In genomic region chr11:29824474-29825270, GRCm38 (mm10) we compare ENCODE assay signal across 9 mouse cellular contexts. TPM values are rescaled to one million over a fixed set of nuclear protein-coding genes. Genes with fewer than 3 reads are reported as not detected.
A peak's percentile ranks its signal among the peaks of the same experiment; 100 is the strongest.
DNase-seq lines count a peak whose midpoint lies in the region; ATAC-seq and TF ChIP-seq lines count a peak whose summit lies in the region.
"Not testable (repeated sequence)": the region's sequence is repeated elsewhere in the genome, so short reads cannot be mapped to it uniquely, and the experiment has no call there.
"Had no signal": no experiment of that assay in that cellular context is flagged by ENCODE, and none has a peak within 500 bp of the region (broad histone marks: within the 10 kb centered on the region; RNA-seq: fewer than 3 reads in every experiment).

No protein-coding gene starts in this region.

- ATAC-seq in hindbrain, embryonic 16.5 days = peak; percentile 44; the same call in 1 of the 2 replicates
- 0 out of 2 replicates have a peak, but pooled peaks have one; percentile 38 for ATAC-seq in limb, embryonic 11.5 days (ENCODE audit: insufficient number of reproducible peaks, low FRiP score, low TSS enrichment, low read depth)
- peak; percentile 52; the same call in 1 of the 2 replicates for ATAC-seq in lung, embryonic 16.5 days (ENCODE audit: low read depth)
- ATAC-seq in midbrain, postnatal 0 days (ENCODE audit: low FRiP score) = peak; percentile 22; the same call in 1 of the 2 replicates

- H3K27ac ChIP-seq in forebrain, embryonic 10.5 days; hindbrain, embryonic 16.5 days (ENCODE audit: low read depth, low read length); limb, embryonic 11.5 days (replicated peaks; ENCODE audit: low read depth, low read length); lung, embryonic 16.5 days (ENCODE audit: low read length); midbrain, postnatal 0 days (ENCODE audit: low read depth, low read length); testis, adult 2 months (ENCODE audit: control insufficient read depth, insufficient read depth, low read depth, low read length): not testable (repeated sequence)
- H3K27ac ChIP-seq in heart, embryonic 10.5 days = peak overlapping the region; percentile 52

- peak; percentile 68 for DNase-seq in ZHBTc4 (ENCODE audit: low read depth, low spot score)
- not testable (repeated sequence) for DNase-seq in forebrain, embryonic 10.5 days (ENCODE audit: extremely low spot score, low spot score); heart, embryonic 10.5 days (ENCODE audit: low spot score); limb, embryonic 11.5 days (ENCODE audit: low spot score); midbrain, postnatal 0 days (ENCODE audit: low spot score)

- H3K9ac ChIP-seq in hindbrain, embryonic 16.5 days (ENCODE audit: low read depth, low read length); limb, embryonic 11.5 days (ENCODE audit: low read length); lung, embryonic 16.5 days (ENCODE audit: low read length); midbrain, postnatal 0 days (replicated peaks; ENCODE audit: low read length, poor library complexity, severe bottlenecking): not testable (repeated sequence)

- TF ChIP-seq POLR2A in testis, adult 2 months (IDR thresholded peaks at IDR 0.05; ENCODE audit: control insufficient read depth, low read depth, low read length) = not testable (repeated sequence)

- H3K27me3 ChIP-seq in forebrain, embryonic 10.5 days (ENCODE audit: poor library complexity, severe bottlenecking) = peaks cover 45% of the 10 kb centered on the region
- peaks cover 35% of the 10 kb centered on the region for H3K27me3 ChIP-seq in heart, embryonic 10.5 days (ENCODE audit: insufficient read depth, poor library complexity, severe bottlenecking)
- H3K27me3 ChIP-seq in hindbrain, embryonic 16.5 days (replicated peaks; ENCODE audit: control insufficient read depth, insufficient read depth, low read length); lung, embryonic 16.5 days (ENCODE audit: control insufficient read depth, insufficient read depth, low read depth, low read length); midbrain, postnatal 0 days (ENCODE audit: insufficient read depth, low read length); testis, adult 2 months (ENCODE audit: control insufficient read depth, insufficient read depth, low read length): not testable (repeated sequence)
- H3K27me3 ChIP-seq in limb, embryonic 11.5 days (ENCODE audit: control insufficient read depth, insufficient read depth, low read length) = peaks cover 16% of the 10 kb centered on the region

- WGBS in forebrain, embryonic 10.5 days = 22% methylated on average over 62 of the region's 62 CpGs
- 7% methylated on average over 62 of the region's 62 CpGs for WGBS in heart, embryonic 10.5 days
- 24% methylated on average over 42 of the region's 62 CpGs for WGBS in hindbrain, embryonic 16.5 days
- WGBS in limb, embryonic 11.5 days = 16% methylated on average over 60 of the region's 62 CpGs
- WGBS in lung, embryonic 16.5 days = 8% methylated on average over 58 of the region's 62 CpGs
- 24% methylated on average over 46 of the region's 62 CpGs for WGBS in midbrain, postnatal 0 days

- not testable (repeated sequence) for H3K4me1 ChIP-seq in forebrain, embryonic 10.5 days; hindbrain, embryonic 16.5 days (ENCODE audit: control insufficient read depth, insufficient read depth, low read depth, low read length); limb, embryonic 11.5 days (ENCODE audit: control insufficient read depth, insufficient read depth, low read length); lung, embryonic 16.5 days (replicated peaks; ENCODE audit: control insufficient read depth, insufficient read depth, low read length); midbrain, postnatal 0 days (ENCODE audit: insufficient read depth, low read length)
- H3K4me1 ChIP-seq in heart, embryonic 10.5 days = peaks cover 24% of the 10 kb centered on the region
- H3K4me1 ChIP-seq in testis, adult 2 months (ENCODE audit: control insufficient read depth, insufficient read depth, low read length) = peaks cover 21% of the 10 kb centered on the region

- H3K4me3 ChIP-seq in forebrain, embryonic 10.5 days = peak overlapping the region; percentile 29
- H3K4me3 ChIP-seq in heart, embryonic 10.5 days = peak overlapping the region; percentile 51
- H3K4me3 ChIP-seq in hindbrain, embryonic 16.5 days (ENCODE audit: low read length); midbrain, postnatal 0 days (ENCODE audit: low read depth, low read length): not testable (repeated sequence)
- 0 out of 2 replicates have a peak overlapping the region, but pooled peaks have one; percentile 12 for H3K4me3 ChIP-seq in limb, embryonic 11.5 days (ENCODE audit: low read depth, low read length)
- H3K4me3 ChIP-seq in lung, embryonic 16.5 days (ENCODE audit: low read length) = peak overlapping the region; percentile 25
- H3K4me3 ChIP-seq in testis, adult 2 months (ENCODE audit: control insufficient read depth, low read depth, low read length) = peak overlapping the region; percentile 88

- peak overlapping the region; percentile 27 for H3K4me2 ChIP-seq in hindbrain, embryonic 16.5 days (ENCODE audit: low read length)
- H3K4me2 ChIP-seq in limb, embryonic 11.5 days (ENCODE audit: low read depth, severe bottlenecking) = peak overlapping the region; percentile 44
- H3K4me2 ChIP-seq in lung, embryonic 16.5 days (ENCODE audit: low read depth, low read length) = peak overlapping the region; percentile 54
- not testable (repeated sequence) for H3K4me2 ChIP-seq in midbrain, postnatal 0 days (ENCODE audit: low read depth, low read length, poor library complexity, severe bottlenecking)

- H3K36me3 ChIP-seq in forebrain, embryonic 10.5 days (replicated peaks); heart, embryonic 10.5 days; hindbrain, embryonic 16.5 days (ENCODE audit: control insufficient read depth, insufficient read depth, low read length); limb, embryonic 11.5 days (ENCODE audit: control insufficient read depth, insufficient read depth, low read length); lung, embryonic 16.5 days (ENCODE audit: control insufficient read depth, insufficient read depth, low read length); midbrain, postnatal 0 days (ENCODE audit: insufficient read depth, low read length); testis, adult 2 months (ENCODE audit: control insufficient read depth, insufficient read depth, low read length): not testable (repeated sequence)

- not testable (repeated sequence) for H3K9me3 ChIP-seq in forebrain, embryonic 10.5 days; heart, embryonic 10.5 days; hindbrain, embryonic 16.5 days (ENCODE audit: control insufficient read depth, low read length); limb, embryonic 11.5 days (ENCODE audit: control insufficient read depth, low read length); lung, embryonic 16.5 days (ENCODE audit: control insufficient read depth, low read length); midbrain, postnatal 0 days (ENCODE audit: low read length)

- not testable (repeated sequence) for TF ChIP-seq CTCF in midbrain, postnatal 0 days (IDR thresholded peaks at IDR 0.05); testis, adult 2 months (IDR thresholded peaks at IDR 0.05; ENCODE audit: control insufficient read depth, insufficient read depth, insufficient replicate concordance, low read depth, low read length)

RNA-seq across cellular contexts. Expression of gene 4931440F15Rik, which starts 0.8 kb away (rescaled TPM):
- polyA plus RNA-seq in forebrain, embryonic 10.5 days (2016; fragmentation: Nextera tagmentation; extraction: Ambion mirVana) = 0.12 TPM in 1 of 2 replicates, not detected in the other
- polyA plus RNA-seq in heart, embryonic 10.5 days (2016; fragmentation: Nextera tagmentation; extraction: Ambion mirVana) = 0.39 and 0.45 TPM in 2 replicates
- 0.83 and 0.85 TPM in 2 replicates for polyA plus RNA-seq in hindbrain, embryonic 16.5 days (2015; fragmentation: Nextera tagmentation; extraction: Ambion mirVana)
- 0.07 TPM in 1 of 2 replicates, not detected in the other for polyA plus RNA-seq in limb, embryonic 11.5 days (2014; fragmentation: Nextera tagmentation; extraction: Ambion mirVana)
- 0.08 and 0.15 TPM in 2 replicates for polyA plus RNA-seq in lung, embryonic 16.5 days (2015; fragmentation: Nextera tagmentation; extraction: Ambion mirVana)
- 0.66 and 1.2 TPM in 2 replicates for total RNA-seq in midbrain, postnatal 0 days (2014; rRNA removed)
- polyA plus RNA-seq in midbrain, postnatal 0 days (2015; fragmentation: Nextera tagmentation; extraction: Ambion mirVana) = 0.33 and 0.56 TPM in 2 replicates
- polyA plus RNA-seq in testis, adult 2 months (2012; rRNA removed) = 29.7 and 35.1 TPM in 2 replicates
- polyA plus RNA-seq: erythroblast, embryonic 14.5 days had no signal

Comparison
In these comparisons a context has a peak if more than half of its experiments do, and no peak if none do; other contexts are left out.
1. RNA of gene 4931440F15Rik, which starts 0.8 kb away (polyA plus RNA-seq): 29.7 to 35.1 TPM in testis, adult 2 months; 0.83 to 0.85 TPM in hindbrain, embryonic 16.5 days, 0.33 to 0.56 TPM in midbrain, postnatal 0 days, 0.39 to 0.45 TPM in heart, embryonic 10.5 days, 0.08 to 0.15 TPM in lung, embryonic 16.5 days, 0.07 TPM in limb, embryonic 11.5 days and 0.12 TPM in forebrain, embryonic 10.5 days; every median in the first group is over 10 times any median in the second.
2. Peak in every context shown above with its lines, with median percentiles within 50 percentile points of each other: ATAC-seq.